Mouse (Mus musculus) WW6 (cell line): ENCODE results near the gene Card9.

ENCODE experiments used
- DNase-seq: peaks from one replicate; pipeline ENCODE4 v3.0.0-alpha.2; 2013; ENCODE audit warnings: low read depth, low spot score

The Card9 gene

DNA sequence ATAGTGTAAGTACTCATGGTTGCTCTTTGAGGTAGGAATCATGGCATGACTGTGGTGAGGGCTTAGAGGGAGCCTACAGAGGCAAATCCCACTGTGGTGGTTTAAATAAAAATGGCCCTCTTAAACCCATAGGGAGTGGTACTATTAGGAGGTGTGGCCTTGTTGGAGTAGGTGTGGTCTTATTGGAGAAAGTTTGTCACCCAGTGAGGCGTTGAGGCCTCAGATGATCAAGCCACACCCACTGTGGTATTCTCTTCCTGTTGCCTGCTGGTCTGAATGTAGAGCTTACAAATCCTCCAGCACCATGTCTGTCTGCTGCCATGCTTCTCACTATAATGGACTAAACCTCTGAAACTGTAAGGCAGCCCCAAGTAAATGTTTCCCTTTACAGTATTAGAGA lies 56.0 kb downstream of the Card9 start:
- DNase-seq = no peak
